Mouse (Mus musculus) liver, adult 2 months (tissue): Measurements from ENCODE around the gene Tma7. TPM values are rescaled to one million over a fixed set of nuclear protein-coding genes. Genes with fewer than 3 reads are reported as not detected.

ENCODE experiments used
- DNase-seq: peaks from one replicate; pipeline ENCODE4 v3.0.0-alpha.2; 2011; ENCODE audit warnings: low read depth, low spot score; ENCODE audit errors: extremely low read depth
- H3K27ac ChIP-seq: fragments of 200-500 bp; replicated peaks from 2 replicates; pipeline ENCODE4 v1.5.1; 2012; ENCODE audit warnings: low read depth, mild to moderate bottlenecking, control low read depth, inconsistent platforms, low read length; ENCODE audit not compliant: insufficient read depth
- H3K27me3 ChIP-seq: fragments of 200-500 bp; 2 replicates; pipeline ENCODE4 v1.6.1; 2012; ENCODE audit warnings: mild to moderate bottlenecking, moderate library complexity, low read length, inconsistent platforms; ENCODE audit not compliant: control insufficient read depth, insufficient read depth
- H3K36me3 ChIP-seq: fragments of 200-500 bp; 2 replicates; pipeline ENCODE4 v1.6.1; 2012; ENCODE audit warnings: low read length, inconsistent platforms; ENCODE audit not compliant: control insufficient read depth, insufficient read depth
- H3K4me1 ChIP-seq: fragments of 200-500 bp; 2 replicates; pipeline ENCODE4 v1.6.1; 2011; ENCODE audit warnings: low read length; ENCODE audit not compliant: control insufficient read depth, insufficient read depth
- H3K4me3 ChIP-seq: fragments of 200-500 bp; 2 replicates; pipeline ENCODE4 v1.5.1; 2011; ENCODE audit warnings: low read depth, mild to moderate bottlenecking, control low read depth, low read length, moderate library complexity; ENCODE audit not compliant: insufficient read depth
- H3K79me2 ChIP-seq: fragments of 200-500 bp; 2 replicates; pipeline ENCODE4 v1.6.1; 2012; ENCODE audit warnings: inconsistent platforms, mild to moderate bottlenecking, low read length, moderate library complexity; ENCODE audit not compliant: control insufficient read depth, insufficient read depth
- H3K9ac ChIP-seq: fragments of 200-500 bp; 2 replicates; pipeline ENCODE4 v1.6.1; 2012; ENCODE audit warnings: low read depth, mild to moderate bottlenecking, control low read depth, inconsistent platforms, low read length
- CTCF ChIP-seq: fragments of 200-500 bp; IDR thresholded peaks from 2 replicates; pipeline ENCODE4 v1.5.1; 2011; ENCODE audit warnings: low read depth, low read length, control low read depth
- POLR2A ChIP-seq: fragments of 200-500 bp; IDR thresholded peaks from 2 replicates; pipeline ENCODE4 v1.6.1; 2011; ENCODE audit warnings: low read length, control low read depth; ENCODE audit not compliant: insufficient read depth; ENCODE audit errors: extremely low read depth
- WGBS: fragments of 180-500 bp; shearing (Covaris S2); methylation state at CpG from one replicate; pipeline ENCODE4 v1.1.7; 2018; 5-methylcytosine and 5-hydroxymethylcytosine counted together
- polyA plus RNA-seq: library from polyadenylated mRNA; depleted of rRNA; stranded (reverse); fragments of >200 nt; gene quantifications from 2 replicates; pipeline ENCODE4 v1.2.3, GENCODE M21; 2012; rRNA removed
- total RNA-seq: library from RNA; depleted of rRNA; stranded (reverse); fragments of >200 nt; gene quantifications from 2 replicates; pipeline ENCODE4 v1.2.3, GENCODE M21; 2014; rRNA removed

Gene Tma7
- total and polyA plus RNA-seq, 2 experiments: 23.3 to 54.7 TPM

GRCm38 (mm10) chr9:109030312-109030711 is 52.1 kb downstream of the Tma7 start:
- no peak for DNase-seq
- 81% methylated on average over 3 of the region's 3 CpGs for WGBS

GRCm38 (mm10) chr9:109028919-109029318 is 53.5 kb downstream of the Tma7 start:
- H3K9ac ChIP-seq: no peak overlapping the region
- H3K79me2 ChIP-seq: no peaks in the 10 kb centered on the region
- H3K4me1 ChIP-seq: no peaks in the 10 kb centered on the region
- 79% methylated on average over 5 of the region's 5 CpGs for WGBS
- TF ChIP-seq CTCF (no peak), POLR2A (no peak)
- H3K27ac ChIP-seq: no peak overlapping the region
- no peak for DNase-seq
- no peak overlapping the region for H3K4me3 ChIP-seq
- H3K27me3 ChIP-seq: no peaks in the 10 kb centered on the region
- H3K36me3 ChIP-seq: no peaks in the 10 kb centered on the region

More at GRCm38 (mm10) chr9:109030312-109030711, 52.1 kb downstream of the Tma7 start:
- H3K79me2 ChIP-seq: no peaks in the 10 kb centered on the region
- no peaks in the 10 kb centered on the region for H3K36me3 ChIP-seq
- H3K27me3 ChIP-seq: no peaks in the 10 kb centered on the region
- no peak overlapping the region for H3K27ac ChIP-seq
- no peaks in the 10 kb centered on the region for H3K4me1 ChIP-seq
- TF ChIP-seq CTCF (no peak), POLR2A (no peak)
- no peak overlapping the region for H3K4me3 ChIP-seq
- no peak overlapping the region for H3K9ac ChIP-seq

- H3K27me3 ChIP-seq: no peaks in the 10 kb centered on the region
- H3K4me1 ChIP-seq: no peaks in the 10 kb centered on the region
- no peak overlapping the region for H3K27ac ChIP-seq
- no peaks in the 10 kb centered on the region for H3K79me2 ChIP-seq
- no peaks in the 10 kb centered on the region for H3K36me3 ChIP-seq
- WGBS: 89% methylated on average over 3 of the region's 3 CpGs
- no peak for DNase-seq
- no peak overlapping the region for H3K4me3 ChIP-seq
- TF ChIP-seq CTCF (no peak), POLR2A (no peak)
- H3K9ac ChIP-seq: no peak overlapping the region
Measured at GRCm38 (mm10) chr9:109028421-109028820, 54.0 kb downstream of the Tma7 start.

GRCm38 (mm10) chr9:109027521-109027920 is 54.9 kb downstream of the Tma7 start:
- no peaks in the 10 kb centered on the region for H3K36me3 ChIP-seq
- H3K79me2 ChIP-seq: no peaks in the 10 kb centered on the region
- TF ChIP-seq POLR2A: no peak
- no peak overlapping the region for H3K4me3 ChIP-seq
- peak; percentile 40 for DNase-seq
- 38% methylated on average over 8 of the region's 8 CpGs for WGBS
- no peak overlapping the region for H3K27ac ChIP-seq
- H3K27me3 ChIP-seq: no peaks in the 10 kb centered on the region
- H3K4me1 ChIP-seq: no peaks in the 10 kb centered on the region
- no peak overlapping the region for H3K9ac ChIP-seq

Other genes starting within 250 kb of the Tma7 start
- 5.5 and 5.6 TPM in 2 replicates for gene Slc26a6, start 229.3 kb downstream of the Tma7 start, total RNA-seq
- 5.4 and 6.7 TPM in 2 replicates for gene Slc26a6, start 229.3 kb downstream of the Tma7 start, polyA plus RNA-seq
- not detected in 2 replicates for gene Tmem89, start 168.0 kb downstream of the Tma7 start, total RNA-seq
- gene Tmem89, start 168.0 kb downstream of the Tma7 start, polyA plus RNA-seq: 0.12 TPM in 1 of 2 replicates, not detected in the other
- gene Uqcrc1, start 146.0 kb downstream of the Tma7 start, total RNA-seq: 323 and 384 TPM in 2 replicates
- gene Uqcrc1, start 146.0 kb downstream of the Tma7 start, polyA plus RNA-seq: 623 and 677 TPM in 2 replicates
- 0.07 and 0.46 TPM in 2 replicates for gene Col7a1, start 129.0 kb downstream of the Tma7 start, total RNA-seq
- 0.19 and 0.23 TPM in 2 replicates for gene Col7a1, start 129.0 kb downstream of the Tma7 start, polyA plus RNA-seq
- gene Ucn2, start 96.6 kb downstream of the Tma7 start, total RNA-seq: not detected in 2 replicates
- gene Ucn2, start 96.6 kb downstream of the Tma7 start, polyA plus RNA-seq: not detected in 2 replicates
- gene Pfkfb4, start 90.8 kb downstream of the Tma7 start, total RNA-seq: 1.0 and 1.7 TPM in 2 replicates
- 1.1 and 1.4 TPM in 2 replicates for gene Pfkfb4, start 90.8 kb downstream of the Tma7 start, polyA plus RNA-seq
- gene Shisa5, start 44.0 kb downstream of the Tma7 start, total RNA-seq: 20.8 and 23.8 TPM in 2 replicates
- gene Shisa5, start 44.0 kb downstream of the Tma7 start, polyA plus RNA-seq: 144 and 205 TPM in 2 replicates
- gene Trex1, start 22.9 kb downstream of the Tma7 start, total RNA-seq: 7.7 and 8.4 TPM in 2 replicates
- 30.7 and 41.1 TPM in 2 replicates for gene Trex1, start 22.9 kb downstream of the Tma7 start, polyA plus RNA-seq
- 5.1 and 5.4 TPM in 2 replicates for gene Atrip, start 8.5 kb downstream of the Tma7 start, total RNA-seq
- gene Atrip, start 8.5 kb downstream of the Tma7 start, polyA plus RNA-seq: 9.2 and 10.3 TPM in 2 replicates
- gene Ccdc51, start 94 bp downstream of the Tma7 start, total RNA-seq: 7.5 and 8.6 TPM in 2 replicates
- 7.2 and 8.2 TPM in 2 replicates for gene Ccdc51, start 94 bp downstream of the Tma7 start, polyA plus RNA-seq
- gene Plxnb1, start 12.8 kb upstream of the Tma7 start, total RNA-seq: 10.9 and 17.9 TPM in 2 replicates
- 15.4 and 26.5 TPM in 2 replicates for gene Plxnb1, start 12.8 kb upstream of the Tma7 start, polyA plus RNA-seq
- gene Fbxw21, start 79.5 kb upstream of the Tma7 start, total RNA-seq: not detected in 2 replicates
- not detected in 2 replicates for gene Fbxw21, start 79.5 kb upstream of the Tma7 start, polyA plus RNA-seq
- gene Fbxw13, start 113.4 kb upstream of the Tma7 start, total RNA-seq: not detected in 2 replicates
- gene Fbxw13, start 113.4 kb upstream of the Tma7 start, polyA plus RNA-seq: not detected in 2 replicates
- not detected in 2 replicates for gene Fbxw20, start 152.2 kb upstream of the Tma7 start, total RNA-seq
- not detected in 2 replicates for gene Fbxw20, start 152.2 kb upstream of the Tma7 start, polyA plus RNA-seq
- not detected in 2 replicates for gene Fbxw14, start 205.1 kb upstream of the Tma7 start, total RNA-seq
- not detected in 2 replicates for gene Fbxw14, start 205.1 kb upstream of the Tma7 start, polyA plus RNA-seq